Mouse (Mus musculus) liver, embryonic 16.5 days (tissue): ENCODE measurements at regions not wholly inside any gene's neighbourhood (a gene's known extent, or its start where the extent isn't known, plus 50 kb on each side); places are given as distances from the start of the nearest gene placed in this dataset.

Source experiments
- ATAC-seq: fragments of 200-750 bp; cut with Nextera tagmentation; 2 replicates; pipeline ENCODE4 v1.8.0; 2017; ENCODE audit warnings: low read depth, mild to moderate bottlenecking, moderate number of reproducible peaks, moderate library complexity
- H3K27ac ChIP-seq: fragments of 300-500 bp; sonication (generic); 2 replicates; pipeline ENCODE4 v1.5.1; 2014; ENCODE audit warnings: mild to moderate bottlenecking, low read length
- H3K27me3 ChIP-seq: fragments of 300-500 bp; sonication (generic); 2 replicates; pipeline ENCODE4 v1.6.1; 2014; ENCODE audit warnings: low read depth, low read length, mixed read lengths; ENCODE audit not compliant: control insufficient read depth, insufficient read depth
- H3K36me3 ChIP-seq: fragments of 300-500 bp; sonication (generic); 2 replicates; pipeline ENCODE4 v1.6.1; 2014; ENCODE audit warnings: mild to moderate bottlenecking; ENCODE audit not compliant: control insufficient read depth, insufficient read depth
- H3K4me1 ChIP-seq: fragments of 300-500 bp; sonication (generic); 2 replicates; pipeline ENCODE4 v1.6.1; 2014; ENCODE audit warnings: low read depth, low read length, mixed read lengths; ENCODE audit not compliant: control insufficient read depth
- H3K4me2 ChIP-seq: fragments of 300-500 bp; sonication (generic); 2 replicates; pipeline ENCODE4 v1.6.1; 2014; ENCODE audit warnings: low read depth, low read length, mixed read lengths
- H3K4me3 ChIP-seq: fragments of 300-500 bp; sonication (generic); 2 replicates; pipeline ENCODE4 v1.5.1; 2014; ENCODE audit warnings: low read depth, mild to moderate bottlenecking, low read length
- H3K9ac ChIP-seq: fragments of 300-500 bp; sonication (generic); 2 replicates; pipeline ENCODE4 v1.6.1; 2014; ENCODE audit warnings: low read depth, low read length
- H3K9me3 ChIP-seq: fragments of 300-500 bp; sonication (generic); replicated peaks from 2 replicates; pipeline ENCODE4 v1.6.1; 2016; ENCODE audit warnings: low read length; ENCODE audit not compliant: control insufficient read depth
- WGBS: fragments of 180-500 bp; shearing (Covaris S2); extraction: QIAGEN DNeasy Blood & Tissue Kit; methylation state at CpG from one replicate; pipeline ENCODE4 v1.1.7; 2014; ENCODE audit not compliant: insufficient replicate concordance; 5-methylcytosine and 5-hydroxymethylcytosine counted together

- ATAC-seq, result peak; percentile 39; the same call in 1 of the 2 replicates
- Histone ChIP-seq H3K9ac (no peak overlapping the region), H3K9me3 (no peaks in the 10 kb centered on the region), H3K4me3 (no peak overlapping the region), H3K27ac (no peak overlapping the region), H3K27me3 (no peaks in the 10 kb centered on the region), H3K36me3 (no peaks in the 10 kb centered on the region), H3K4me1 (no peaks in the 10 kb centered on the region), H3K4me2 (no peak overlapping the region)
- WGBS, result 54% methylated on average over 3 of the region's 3 CpGs
These were observed 180.6 kb downstream of the Atp6ap1l start for GRCm38 (mm10) chr13:90724598-90724997.

DNA sequence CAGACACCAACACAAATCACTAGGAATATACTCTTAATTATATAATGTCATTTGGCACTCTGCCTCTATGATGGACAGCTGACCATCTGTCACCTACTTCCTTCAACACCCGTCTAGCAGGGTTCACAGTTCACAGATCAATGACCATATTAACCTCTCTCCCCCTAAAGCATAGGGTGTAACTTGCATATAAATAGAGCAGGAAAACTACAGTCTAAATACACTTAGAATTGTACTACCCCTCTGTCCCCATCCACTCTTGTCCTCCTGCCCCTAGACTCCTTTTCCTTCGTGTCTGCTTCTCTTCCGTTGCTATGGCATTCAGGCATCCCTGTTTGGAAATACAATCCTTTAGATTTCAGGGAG lies 181.6 kb downstream of the Atp6ap1l start:
- Histone ChIP-seq H3K27ac (no peak overlapping the region), H3K27me3 (no peaks in the 10 kb centered on the region), H3K4me3 (no peak overlapping the region), H3K9ac (no peak overlapping the region), H3K36me3 (no peaks in the 10 kb centered on the region), H3K4me2 (no peak overlapping the region), H3K9me3 (no peaks in the 10 kb centered on the region), H3K4me1 (no peaks in the 10 kb centered on the region)
- 60% methylated on average over 3 of the region's 3 CpGs for WGBS
- no peak for ATAC-seq

DNA sequence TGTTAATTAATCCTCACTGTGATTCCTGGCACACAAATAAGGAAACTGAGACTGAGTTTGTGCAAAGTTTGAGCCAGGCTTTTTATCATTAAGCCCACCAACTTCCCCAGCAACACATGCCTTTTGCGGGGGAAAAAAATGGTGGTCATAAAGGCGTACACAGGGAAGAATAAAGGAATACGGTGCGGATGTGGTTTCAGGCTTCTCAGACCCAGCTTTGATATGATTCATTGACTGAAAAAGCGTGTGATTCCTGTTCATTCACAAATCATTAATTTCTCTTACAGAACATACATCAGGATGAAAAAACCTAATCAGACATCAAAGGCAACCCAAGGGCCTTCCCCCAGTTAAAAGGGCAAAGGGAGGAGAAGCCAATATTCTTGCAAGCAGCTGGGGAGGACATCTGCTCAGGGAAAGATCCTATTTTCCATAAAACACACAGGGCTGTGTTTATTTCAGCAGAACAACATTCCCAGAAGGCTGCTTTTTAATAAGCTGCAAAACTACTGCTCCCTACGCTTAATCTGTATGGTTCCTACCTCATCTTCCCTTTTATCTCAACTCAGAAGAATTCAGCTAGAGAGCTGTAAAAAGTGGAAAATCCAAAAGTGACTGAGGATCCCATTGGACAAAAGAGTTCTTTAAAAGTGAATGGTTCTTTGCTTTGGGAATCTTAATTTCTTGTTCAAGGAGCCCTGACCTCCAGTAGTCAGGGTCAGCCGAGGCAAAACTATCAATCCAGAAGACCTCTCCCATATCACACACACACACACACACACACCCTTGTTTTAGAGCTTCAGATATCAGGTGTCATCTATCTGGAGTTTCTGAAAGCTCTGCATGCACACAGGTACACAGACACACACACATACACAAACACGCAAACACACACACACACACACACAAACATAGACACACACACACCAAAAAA lies 182.3 kb downstream of the Atp6ap1l start:
- Histone ChIP-seq H3K27ac (no peak overlapping the region), H3K36me3 (no peaks in the 10 kb centered on the region), H3K4me3 (no peak overlapping the region), H3K4me1 (no peaks in the 10 kb centered on the region), H3K9me3 (no peaks in the 10 kb centered on the region), H3K4me2 (no peak overlapping the region), H3K9ac (no peak overlapping the region), H3K27me3 (no peaks in the 10 kb centered on the region)
- no peak for ATAC-seq
- 65% methylated on average over 8 of the region's 8 CpGs for WGBS

- ATAC-seq, result no peak
- Histone ChIP-seq H3K27me3 (no peaks in the 10 kb centered on the region), H3K4me1 (no peaks in the 10 kb centered on the region), H3K36me3 (no peaks in the 10 kb centered on the region), H3K27ac (no peak overlapping the region), H3K9me3 (no peaks in the 10 kb centered on the region), H3K4me3 (no peak overlapping the region), H3K4me2 (no peak overlapping the region), H3K9ac (no peak overlapping the region)
- WGBS, result 46% methylated on average over 2 of the region's 2 CpGs
These were observed 220.8 kb downstream of the Atp6ap1l start for GRCm38 (mm10) chr13:90684324-90684723.

GRCm38 (mm10) chr13:90679162-90680010 lies 225.8 kb downstream of the Atp6ap1l start:
- WGBS, result 52% methylated on average over 8 of the region's 8 CpGs
- H3K9me3 ChIP-seq, result no peaks in the 10 kb centered on the region

DNA sequence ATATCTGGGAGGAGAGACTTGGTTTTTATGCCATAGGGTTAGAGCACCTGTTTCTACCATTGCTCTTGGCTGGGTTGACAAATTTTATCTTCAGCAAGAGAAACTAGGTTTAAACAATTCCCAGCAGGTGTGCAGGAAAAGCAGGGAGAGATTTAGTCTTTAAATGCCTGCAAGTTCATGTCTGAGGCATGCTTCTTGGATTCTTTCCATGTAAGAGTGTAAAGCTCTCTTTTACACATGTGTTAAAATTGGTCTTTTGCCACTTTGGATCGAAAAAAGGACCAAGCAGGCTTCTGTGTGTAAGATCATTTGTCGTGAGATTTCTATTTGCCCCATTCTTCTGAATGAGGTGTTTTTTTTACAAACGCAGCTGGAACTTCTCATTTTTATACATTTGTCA lies 231.3 kb downstream of the Atp6ap1l start:
- Histone ChIP-seq H3K27ac (no peak overlapping the region), H3K9ac (no peak overlapping the region), H3K4me1 (no peaks in the 10 kb centered on the region), H3K9me3 (no peaks in the 10 kb centered on the region), H3K36me3 (no peaks in the 10 kb centered on the region), H3K27me3 (no peaks in the 10 kb centered on the region), H3K4me2 (no peak overlapping the region), H3K4me3 (no peak overlapping the region)
- no peak for ATAC-seq
- WGBS, result 28% methylated on average over 3 of the region's 3 CpGs

More at GRCm38 (mm10) chr13:90679162-90680010, 225.8 kb downstream of the Atp6ap1l start:
- no peaks in the 10 kb centered on the region for H3K4me1 ChIP-seq
- no peaks in the 10 kb centered on the region for H3K27me3 ChIP-seq
- no peak overlapping the region for H3K27ac ChIP-seq
- no peak overlapping the region for H3K4me2 ChIP-seq
- no peaks in the 10 kb centered on the region for H3K36me3 ChIP-seq
- no peak overlapping the region for H3K4me3 ChIP-seq
- no peak overlapping the region for H3K9ac ChIP-seq
- ATAC-seq, result no peak

DNA sequence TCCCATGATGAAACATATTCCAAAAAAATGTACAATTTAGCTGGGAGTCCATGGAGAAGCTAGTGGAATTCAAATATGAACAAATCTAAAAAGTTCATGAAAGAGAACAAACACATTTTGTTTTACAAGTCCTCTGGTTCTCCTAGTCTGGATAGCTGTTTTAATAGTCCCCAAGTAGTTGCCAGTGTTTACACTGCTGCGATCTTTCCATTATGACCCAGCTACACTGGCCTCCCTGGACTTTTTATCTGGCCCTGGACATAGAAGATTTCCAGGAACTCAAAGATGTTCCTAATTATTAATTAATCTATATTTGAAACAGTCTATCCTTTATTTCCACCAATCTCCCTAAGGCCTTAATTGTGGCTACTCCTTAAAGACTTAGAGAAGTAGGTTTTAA lies 232.1 kb downstream of the Atp6ap1l start:
- no peak overlapping the region for H3K27ac ChIP-seq
- no peaks in the 10 kb centered on the region for H3K36me3 ChIP-seq
- no peak overlapping the region for H3K4me3 ChIP-seq
- no peaks in the 10 kb centered on the region for H3K27me3 ChIP-seq
- H3K9ac ChIP-seq, result no peak overlapping the region
- H3K4me1 ChIP-seq, result no peaks in the 10 kb centered on the region
- no peak for ATAC-seq
- no peak overlapping the region for H3K4me2 ChIP-seq
- no peaks in the 10 kb centered on the region for H3K9me3 ChIP-seq
- WGBS, result 48% methylated on average over 1 of the region's 1 CpGs

DNA sequence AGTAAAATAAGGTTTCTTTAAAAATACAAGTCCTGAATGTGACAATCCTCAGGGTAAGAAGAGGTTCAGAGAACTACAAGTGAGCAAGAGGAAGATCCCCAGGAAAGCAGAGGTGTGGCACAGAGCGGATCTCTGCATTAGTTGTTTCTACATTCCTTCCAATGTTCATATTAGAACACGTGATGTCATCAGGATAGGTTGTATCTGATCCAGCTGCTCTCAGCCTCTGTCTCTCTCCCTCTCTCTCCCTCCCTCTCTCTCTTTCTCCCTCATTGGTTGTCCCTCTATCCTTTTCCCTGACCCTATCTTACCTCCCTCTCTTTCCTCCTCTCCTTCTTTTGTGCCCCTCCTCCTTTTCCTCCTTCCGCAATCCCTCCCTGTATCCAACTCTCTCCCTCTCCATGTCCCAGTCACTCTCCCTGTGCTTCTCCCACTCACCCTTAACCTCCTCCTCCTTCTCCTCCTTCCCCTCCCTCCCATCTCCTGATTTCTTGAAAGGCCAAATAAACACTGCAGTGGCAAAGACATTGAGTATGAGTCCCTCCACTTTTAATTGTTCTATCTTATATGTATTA lies 243.5 kb downstream of the Atp6ap1l start:
- ATAC-seq, result no peak
- Histone ChIP-seq H3K9me3 (no peaks in the 10 kb centered on the region), H3K27me3 (no peaks in the 10 kb centered on the region), H3K4me2 (no peak overlapping the region), H3K4me1 (no peaks in the 10 kb centered on the region), H3K36me3 (no peaks in the 10 kb centered on the region), H3K4me3 (no peak overlapping the region), H3K27ac (no peak overlapping the region), H3K9ac (no peak overlapping the region)
- WGBS, result 68% methylated on average over 3 of the region's 3 CpGs
